Mouse (Mus musculus) testis, postnatal 14 days (tissue): ENCODE data around the gene Gm9639.
"Not testable (repeated sequence)": the region's sequence is repeated elsewhere in the genome, so short reads cannot be mapped to it uniquely, and the experiment has no call there.

Experiments used
- DNase-seq: peaks from one replicate; pipeline ENCODE4 v3.0.0; 2021; ENCODE audit warnings: low spot score

Gm9639 gene

GRCm38 (mm10) chr10:77752312-77752711 lies 42.6 kb downstream of the Gm9639 start:
- not testable (repeated sequence) for DNase-seq

DNA sequence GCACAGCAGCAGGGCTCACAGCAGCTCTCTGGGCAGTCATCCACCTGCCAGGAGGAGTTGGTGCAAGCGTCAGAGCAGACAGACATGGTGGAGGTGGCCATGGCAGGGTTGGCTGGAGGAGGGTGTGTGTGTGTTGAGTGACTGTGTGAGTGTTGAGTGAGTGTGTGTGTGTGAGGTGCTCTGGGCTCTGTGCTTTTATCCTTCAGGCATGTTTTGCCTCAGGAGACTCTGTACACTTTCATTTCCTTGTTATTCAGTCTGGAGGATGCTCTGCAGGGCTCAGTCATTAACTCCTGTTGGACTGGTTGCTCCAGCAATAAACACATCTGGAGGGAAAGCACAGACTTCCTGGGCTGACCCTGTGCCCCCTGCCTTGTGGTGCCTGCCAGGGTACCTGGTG lies 43.6 kb downstream of the Gm9639 start, which contains the start of gene Gm9736:
TSS of gene Gm9736 (minus strand) at position 101 of the 400 bp plus-strand sequence.
- not testable (repeated sequence) for DNase-seq

GRCm38 (mm10) chr10:77750686-77751085 lies 44.2 kb downstream of the Gm9639 start:
- DNase-seq = not testable (repeated sequence)
